Mouse (Mus musculus) heart, postnatal 14 days (tissue): ENCODE measurements around the gene Scamp3. TPM values are rescaled to one million over a fixed set of nuclear protein-coding genes. Genes with fewer than 3 reads are reported as not detected.

Experiments
- DNase-seq, 2 experiments: peaks; one replicate each; pipeline ENCODE4 v3.0.0; 2021 to 2022
- intact Hi-C: fragments of 180-260 bp; cut with DNase I; formaldehyde crosslinking; loops from one replicate; pipeline ENCODE4 v1.15.1; 2025
- microRNA-seq, 2 experiments: library from miRNA; unstranded; fragments of <30 nt; microRNA quantifications; one replicate each; pipeline ENCODE4 v1.2.0; 2021 to 2022
- total RNA-seq, 2 experiments: library from RNA; stranded (reverse); gene quantifications; 2 replicates each; pipeline ENCODE4 v1.2.3; 2021

The Scamp3 gene
- total RNA-seq, 2 experiments from 2014 or later, result 47.2 to 48.7 TPM

- no peak for DNase-seq
- intact Hi-C loops, result no loop called here
Measured at GRCm38 (mm10) chr3:89219546-89219945, 42.3 kb downstream of the Scamp3 start.

- DNase-seq, result no peak
- intact Hi-C loops, result no loop called here
Measured at GRCm38 (mm10) chr3:89221167-89221566, 43.9 kb downstream of the Scamp3 start.

GRCm38 (mm10) chr3:89224796-89225195, 47.5 kb downstream of the Scamp3 start:
- no peak for DNase-seq
- intact Hi-C loops, result no loop called here

GRCm38 (mm10) chr3:89225321-89225815, 48.1 kb downstream of the Scamp3 start:
- intact Hi-C loops, result no loop called here
- DNase-seq, result no peak

GRCm38 (mm10) chr3:89225918-89226317, 48.6 kb downstream of the Scamp3 start:
- DNase-seq, result no peak
- intact Hi-C loops, result no loop called here

GRCm38 (mm10) chr3:89226361-89226760, 49.1 kb downstream of the Scamp3 start:
- intact Hi-C loops, result no loop called here
- no peak for DNase-seq

GRCm38 (mm10) chr3:89226900-89227299, 49.6 kb downstream of the Scamp3 start, which contains the start of gene Mtx1:
Mtx1 (minus strand) TSS chr3:89227088.
- intact Hi-C loops, result no loop called here
- DNase-seq, result no peak

GRCm38 (mm10) chr3:89227307-89228179, 50.3 kb downstream of the Scamp3 start:
- peak; percentile 79 to 84 for DNase-seq
- intact Hi-C loops, result no loop called here

- peak; percentile 91 to 94 for DNase-seq
- intact Hi-C loops, result no loop called here
Measured at GRCm38 (mm10) chr3:89228180-89228549, 50.9 kb downstream of the Scamp3 start.

- DNase-seq, result no peak
- intact Hi-C loops, result no loop called here
Measured at GRCm38 (mm10) chr3:89228836-89229235, 51.6 kb downstream of the Scamp3 start, which contains the start of gene Muc1. Muc1 (plus strand) TSS chr3:89229057.

- no peak for DNase-seq
- intact Hi-C loops, result no loop called here
Measured at GRCm38 (mm10) chr3:89229276-89229675, 52.0 kb downstream of the Scamp3 start.

GRCm38 (mm10) chr3:89230561-89230960, 53.3 kb downstream of the Scamp3 start:
- no peak for DNase-seq
- intact Hi-C loops, result no loop called here

- DNase-seq, result no peak
- intact Hi-C loops, result no loop called here
Measured at GRCm38 (mm10) chr3:89231345-89231744, 54.1 kb downstream of the Scamp3 start.

- intact Hi-C loops, result no loop called here
Measured at GRCm38 (mm10) chr3:89231772-89232275, 54.6 kb downstream of the Scamp3 start.

More at GRCm38 (mm10) chr3:89231772-89232275, 54.6 kb downstream of the Scamp3 start:
- no peak for DNase-seq

Small RNA genes lying within 50 kb of the gene (microRNA-seq; reads per million reads assigned to microRNA genes)
- gene Mir92b, result 173 to 10,303 reads per million in 2 experiments

Other genes starting within 250 kb of the Scamp3 start
- 10 to 100 TPM; 41.8 to 42.2 TPM for gene Ash1l, start 226.9 kb upstream of the Scamp3 start, total RNA-seq
- 100 to 1,000 TPM; 116 to 126 TPM for gene Dap3, start 226.3 kb upstream of the Scamp3 start, total RNA-seq
- 10 to 100 TPM; 16.0 to 17.7 TPM for gene Rusc1, start 84.2 kb upstream of the Scamp3 start, total RNA-seq
- gene Gm43738, start 76.4 kb upstream of the Scamp3 start, total RNA-seq, result not detected
- 10 to 100 TPM; 19.7 to 23.5 TPM for gene Fdps, start 75.5 kb upstream of the Scamp3 start, total RNA-seq
- gene Pklr, start 41.3 kb upstream of the Scamp3 start, total RNA-seq, result not detected
- gene Hcn3, start 17.3 kb upstream of the Scamp3 start, total RNA-seq, result under 1 TPM; 0.49 to 0.60 TPM
- 10 to 100 TPM; 23.3 to 23.6 TPM for gene Clk2, start 12.7 kb upstream of the Scamp3 start, total RNA-seq
- 1 to 10 TPM; 7.1 to 7.6 TPM for gene Fam189b, start 5.7 kb downstream of the Scamp3 start, total RNA-seq
- 10 to 100 TPM; 22.1 to 23.9 TPM for gene Gba, start 25.5 kb downstream of the Scamp3 start, total RNA-seq
- 10 to 100 TPM; 12.7 to 17.1 TPM for gene Thbs3, start 37.7 kb downstream of the Scamp3 start, total RNA-seq
- 10 to 100 TPM; 64.8 to 69.8 TPM for gene Mtx1, start 49.6 kb downstream of the Scamp3 start, total RNA-seq
- gene Muc1, start 51.6 kb downstream of the Scamp3 start, total RNA-seq, result under 1 TPM; 0.22 to 0.98 TPM
- gene Krtcap2, start 68.5 kb downstream of the Scamp3 start, total RNA-seq, result 10 to 100 TPM; 71.9 to 72.8 TPM
- gene Trim46, start 68.8 kb downstream of the Scamp3 start, total RNA-seq, result under 1 TPM; 0.68 to 0.76 TPM
- 10 to 100 TPM; 47.6 to 58.7 TPM for gene Dpm3, start 81.9 kb downstream of the Scamp3 start, total RNA-seq
- gene Slc50a1, start 93.1 kb downstream of the Scamp3 start, total RNA-seq, result 10 to 100 TPM; 20.6 to 22.7 TPM
- gene Efna1, start 103.7 kb downstream of the Scamp3 start, total RNA-seq, result 10 to 100 TPM; 32.4 to 34.0 TPM
- not detected for gene Efna3, start 145.5 kb downstream of the Scamp3 start, total RNA-seq
- under 1 TPM; 0.49 to 0.74 TPM for gene Efna4, start 160.6 kb downstream of the Scamp3 start, total RNA-seq
- gene Adam15, start 172.5 kb downstream of the Scamp3 start, total RNA-seq, result 10 to 100 TPM; 80.4 to 100.0 TPM
- not detected for gene Dcst2, start 184.5 kb downstream of the Scamp3 start, total RNA-seq
- under 1 TPM; 0.22 to 0.48 TPM for gene Dcst1, start 187.8 kb downstream of the Scamp3 start, total RNA-seq
- 10 to 100 TPM; 18.4 to 27.3 TPM for gene Zbtb7b, start 217.3 kb downstream of the Scamp3 start, total RNA-seq
- under 1 TPM in 1 of 2 experiments, not detected in 1; 0.98 TPM for gene Lenep, start 225.3 kb downstream of the Scamp3 start, total RNA-seq
- gene Flad1, start 234.4 kb downstream of the Scamp3 start, total RNA-seq, result 10 to 100 TPM; 44.7 to 46.1 TPM
- gene Cks1b, start 240.9 kb downstream of the Scamp3 start, total RNA-seq, result 10 to 100 TPM in 1 of 2 experiments, 1 to 10 TPM in 1; 7.9 to 14.4 TPM
- 10 to 100 TPM; 45.0 to 47.5 TPM for gene Shc1, start 241.0 kb downstream of the Scamp3 start, total RNA-seq